Mouse (Mus musculus) hindbrain, embryonic 13.5 days (tissue): ENCODE measurements around the gene Ube2k. TPM values are rescaled to one million over a fixed set of nuclear protein-coding genes. Genes with fewer than 3 reads are reported as not detected.

ENCODE experiments used
- ATAC-seq: fragments of 200-750 bp; cut with Nextera tagmentation; 2 replicates; pipeline ENCODE4 v1.8.0; 2017; ENCODE audit warnings: moderate TSS enrichment; ENCODE audit not compliant: low FRiP score
- H3K27ac ChIP-seq: fragments of 300-500 bp; sonication (generic); 2 replicates; pipeline ENCODE4 v1.5.1; 2015; ENCODE audit warnings: inconsistent platforms, mild to moderate bottlenecking, moderate library complexity
- H3K27me3 ChIP-seq: fragments of 300-500 bp; sonication (generic); 2 replicates; pipeline ENCODE4 v1.6.1; 2015; ENCODE audit warnings: mild to moderate bottlenecking, inconsistent platforms
- H3K36me3 ChIP-seq: fragments of 300-500 bp; sonication (generic); 2 replicates; pipeline ENCODE4 v1.6.1; 2015; ENCODE audit warnings: mild to moderate bottlenecking, inconsistent platforms
- H3K4me1 ChIP-seq: fragments of 300-500 bp; sonication (generic); replicated peaks from 2 replicates; pipeline ENCODE4 v1.6.1; 2015; ENCODE audit warnings: inconsistent platforms
- H3K4me2 ChIP-seq: fragments of 300-500 bp; sonication (generic); 2 replicates; pipeline ENCODE4 v1.6.1; 2015; ENCODE audit warnings: inconsistent platforms, mild to moderate bottlenecking, moderate library complexity
- H3K4me3 ChIP-seq: fragments of 300-500 bp; sonication (generic); 2 replicates; pipeline ENCODE4 v1.5.1; 2015; ENCODE audit warnings: mild to moderate bottlenecking, inconsistent platforms
- H3K9ac ChIP-seq: fragments of 300-500 bp; sonication (generic); 2 replicates; pipeline ENCODE4 v1.6.1; 2015; ENCODE audit warnings: mild to moderate bottlenecking, inconsistent platforms
- H3K9me3 ChIP-seq: fragments of 300-500 bp; sonication (generic); 2 replicates; pipeline ENCODE4 v1.6.1; 2016; ENCODE audit warnings: inconsistent platforms
- WGBS: fragments of 180-500 bp; shearing (Covaris S2); methylation state at CpG from one replicate; pipeline ENCODE4 v1.1.7; 2015; 5-methylcytosine and 5-hydroxymethylcytosine counted together
- polyA plus RNA-seq: library from polyadenylated mRNA; unstranded; fragments of >200 nt; fragmentation: Nextera tagmentation; extraction: Ambion mirVana; gene quantifications from 2 replicates; pipeline ENCODE4 v1.2.1, GENCODE M21; 2015

The Ube2k gene
- polyA plus RNA-seq, 1 experiment from 2014 or later = 215 TPM

GRCm38 (mm10) chr5:65541889-65542288, 4.9 kb downstream of the Ube2k start:
- H3K36me3 ChIP-seq = no peaks in the 10 kb centered on the region
- no peak overlapping the region for H3K27ac ChIP-seq
- 91% methylated on average over 3 of the region's 3 CpGs for WGBS
- no peaks in the 10 kb centered on the region for H3K9me3 ChIP-seq
- no peak for ATAC-seq
- no peak overlapping the region for H3K4me3 ChIP-seq
- no peak overlapping the region for H3K4me2 ChIP-seq
- no peak overlapping the region for H3K9ac ChIP-seq
- no peaks in the 10 kb centered on the region for H3K27me3 ChIP-seq
- H3K4me1 ChIP-seq = peaks cover 20% of the 10 kb centered on the region

- Histone ChIP-seq H3K27ac (no peak overlapping the region), H3K9ac (no peak overlapping the region), H3K9me3 (no peaks in the 10 kb centered on the region), H3K4me2 (no peak overlapping the region), H3K4me3 (no peak overlapping the region), H3K4me1 (peaks cover 20% of the 10 kb centered on the region), H3K27me3 (no peaks in the 10 kb centered on the region), H3K36me3 (no peaks in the 10 kb centered on the region)
- no peak for ATAC-seq
- 97% methylated on average over 1 of the region's 1 CpGs for WGBS
Observed at GRCm38 (mm10) chr5:65543491-65543890, 6.5 kb downstream of the Ube2k start.

- Histone ChIP-seq H3K4me1 (peaks cover 13% of the 10 kb centered on the region), H3K4me3 (no peak overlapping the region), H3K27ac (no peak overlapping the region), H3K36me3 (no peaks in the 10 kb centered on the region), H3K4me2 (no peak overlapping the region), H3K9ac (no peak overlapping the region), H3K27me3 (no peaks in the 10 kb centered on the region), H3K9me3 (no peaks in the 10 kb centered on the region)
- 86% methylated on average over 2 of the region's 2 CpGs for WGBS
- ATAC-seq = no peak
Observed at GRCm38 (mm10) chr5:65544616-65545015, 7.6 kb downstream of the Ube2k start.

- H3K27ac ChIP-seq = no peak overlapping the region
- WGBS = 95% methylated on average over 1 of the region's 1 CpGs
- no peaks in the 10 kb centered on the region for H3K27me3 ChIP-seq
- H3K9ac ChIP-seq = no peak overlapping the region
- no peaks in the 10 kb centered on the region for H3K36me3 ChIP-seq
- no peak overlapping the region for H3K4me3 ChIP-seq
- ATAC-seq = no peak
- no peak overlapping the region for H3K4me2 ChIP-seq
- no peaks in the 10 kb centered on the region for H3K9me3 ChIP-seq
- 0 out of 2 replicates have a peak, but pooled peaks cover 5% of the 10 kb centered on the region for H3K4me1 ChIP-seq
Observed at GRCm38 (mm10) chr5:65549677-65550076, 12.6 kb downstream of the Ube2k start.

GRCm38 (mm10) chr5:65557109-65557508, 20.1 kb downstream of the Ube2k start:
- Histone ChIP-seq H3K36me3 (no peaks in the 10 kb centered on the region), H3K4me1 (peaks cover 13% of the 10 kb centered on the region), H3K4me3 (no peak overlapping the region), H3K9me3 (no peaks in the 10 kb centered on the region), H3K27me3 (no peaks in the 10 kb centered on the region), H3K27ac (no peak overlapping the region), H3K9ac (no peak overlapping the region), H3K4me2 (no peak overlapping the region)
- ATAC-seq = no peak

GRCm38 (mm10) chr5:65561125-65561893, 24.3 kb downstream of the Ube2k start:
- no peaks in the 10 kb centered on the region for H3K27me3 ChIP-seq
- H3K4me1 ChIP-seq = peaks cover 13% of the 10 kb centered on the region
- H3K36me3 ChIP-seq = no peaks in the 10 kb centered on the region
- no peak overlapping the region for H3K4me3 ChIP-seq
- H3K4me2 ChIP-seq = no peak overlapping the region
- H3K9me3 ChIP-seq = no peaks in the 10 kb centered on the region
- H3K27ac ChIP-seq = peak overlapping the region; percentile 60; the same call in 1 of the 2 replicates
- no peak for ATAC-seq
- H3K9ac ChIP-seq = no peak overlapping the region
- 25% methylated on average over 19 of the region's 20 CpGs for WGBS

- no peak overlapping the region for H3K27ac ChIP-seq
- ATAC-seq = no peak
- H3K4me1 ChIP-seq = peaks cover 12% of the 10 kb centered on the region
- no peak overlapping the region for H3K4me3 ChIP-seq
- H3K4me2 ChIP-seq = no peak overlapping the region
- no peaks in the 10 kb centered on the region for H3K9me3 ChIP-seq
- H3K9ac ChIP-seq = no peak overlapping the region
- H3K36me3 ChIP-seq = peaks cover 13% of the 10 kb centered on the region
- WGBS = 92% methylated on average over 2 of the region's 2 CpGs
- no peaks in the 10 kb centered on the region for H3K27me3 ChIP-seq
Observed at GRCm38 (mm10) chr5:65565486-65565885, 28.5 kb downstream of the Ube2k start.

- no peaks in the 10 kb centered on the region for H3K9me3 ChIP-seq
- no peak for ATAC-seq
- no peaks in the 10 kb centered on the region for H3K4me1 ChIP-seq
- no peak overlapping the region for H3K4me2 ChIP-seq
- no peak overlapping the region for H3K9ac ChIP-seq
- WGBS = 90% methylated on average over 2 of the region's 2 CpGs
- H3K27me3 ChIP-seq = no peaks in the 10 kb centered on the region
- H3K36me3 ChIP-seq = peaks cover 8% of the 10 kb centered on the region
- H3K4me3 ChIP-seq = no peak overlapping the region
- no peak overlapping the region for H3K27ac ChIP-seq
Observed at GRCm38 (mm10) chr5:65574876-65575275, 37.8 kb downstream of the Ube2k start.

GRCm38 (mm10) chr5:65575896-65576295, 38.9 kb downstream of the Ube2k start:
- WGBS = 85% methylated on average over 2 of the region's 2 CpGs
- Histone ChIP-seq H3K36me3 (peaks cover 8% of the 10 kb centered on the region), H3K9me3 (no peaks in the 10 kb centered on the region), H3K9ac (no peak overlapping the region), H3K4me2 (no peak overlapping the region), H3K4me3 (no peak overlapping the region), H3K27me3 (no peaks in the 10 kb centered on the region), H3K4me1 (no peaks in the 10 kb centered on the region), H3K27ac (no peak overlapping the region)
- no peak for ATAC-seq

- Histone ChIP-seq H3K9me3 (no peaks in the 10 kb centered on the region), H3K27ac (no peak overlapping the region), H3K9ac (no peak overlapping the region), H3K4me3 (no peak overlapping the region), H3K36me3 (peaks cover 14% of the 10 kb centered on the region; the same call in 1 of the 2 replicates), H3K4me2 (no peak overlapping the region), H3K4me1 (no peaks in the 10 kb centered on the region), H3K27me3 (no peaks in the 10 kb centered on the region)
- no peak for ATAC-seq
- 88% methylated on average over 3 of the region's 3 CpGs for WGBS
Observed at GRCm38 (mm10) chr5:65578545-65578944, 41.5 kb downstream of the Ube2k start.

GRCm38 (mm10) chr5:65586291-65586690, 49.3 kb downstream of the Ube2k start:
- 93% methylated on average over 5 of the region's 5 CpGs for WGBS
- Histone ChIP-seq H3K4me2 (no peak overlapping the region), H3K4me3 (no peak overlapping the region), H3K36me3 (peaks cover 25% of the 10 kb centered on the region), H3K27me3 (no peaks in the 10 kb centered on the region), H3K9me3 (no peaks in the 10 kb centered on the region), H3K4me1 (no peaks in the 10 kb centered on the region), H3K27ac (no peak overlapping the region), H3K9ac (no peak overlapping the region)
- no peak for ATAC-seq

- H3K4me2 ChIP-seq = no peak overlapping the region
- no peak overlapping the region for H3K27ac ChIP-seq
- peaks cover 20% of the 10 kb centered on the region for H3K36me3 ChIP-seq
- WGBS = 91% methylated on average over 1 of the region's 1 CpGs
- H3K9ac ChIP-seq = no peak overlapping the region
- no peaks in the 10 kb centered on the region for H3K9me3 ChIP-seq
- no peak for ATAC-seq
- H3K4me1 ChIP-seq = no peaks in the 10 kb centered on the region
- no peak overlapping the region for H3K4me3 ChIP-seq
- no peaks in the 10 kb centered on the region for H3K27me3 ChIP-seq
Observed at GRCm38 (mm10) chr5:65590199-65590598, 53.2 kb downstream of the Ube2k start.

- H3K4me2 ChIP-seq = no peak overlapping the region
- WGBS = 95% methylated on average over 2 of the region's 2 CpGs
- ATAC-seq = no peak
Observed at GRCm38 (mm10) chr5:65592421-65592820, 55.4 kb downstream of the Ube2k start.

More at GRCm38 (mm10) chr5:65592421-65592820, 55.4 kb downstream of the Ube2k start:
- Histone ChIP-seq H3K4me3 (no peak overlapping the region), H3K4me1 (no peaks in the 10 kb centered on the region), H3K36me3 (peaks cover 21% of the 10 kb centered on the region), H3K27me3 (no peaks in the 10 kb centered on the region), H3K9me3 (no peaks in the 10 kb centered on the region), H3K9ac (no peak overlapping the region), H3K27ac (no peak overlapping the region)
